Mouse (Mus musculus): Measurements from ENCODE around the gene Slc30a3. TPM values are rescaled to one million over a fixed set of nuclear protein-coding genes. Genes with fewer than 3 reads are reported as not detected.

Slc30a3 gene
- polyA plus RNA-seq, 1 experiment from 2014 or later = 48.3 TPM

- Histone ChIP-seq H3K9ac (replicated peaks; ENCODE audit: low read depth, low read length) (no peak overlapping the region), H3K4me1 (ENCODE audit: control insufficient read depth, insufficient read depth, low read length) (peaks cover 13% of the 10 kb centered on the region), H3K4me3 (ENCODE audit: low read depth, low read length) (peak overlapping the region; percentile 16; the same call in 1 of the 2 replicates), H3K27ac (ENCODE audit: low read depth, low read length) (no peak overlapping the region), H3K27me3 (ENCODE audit: control insufficient read depth, insufficient read depth, low read length) (peaks cover 49% of the 10 kb centered on the region), H3K36me3 (ENCODE audit: control insufficient read depth, insufficient read depth, low read length) (no peaks in the 10 kb centered on the region), H3K4me2 (ENCODE audit: low read depth, low read length) (peak overlapping the region; percentile 35), H3K9me3 (ENCODE audit: control insufficient read depth, low read length) (no peaks in the 10 kb centered on the region)
- WGBS = under 1% methylated on average over 59 of the region's 59 CpGs
- ATAC-seq (ENCODE audit: low read depth) = no peak
These were observed 13.0 kb downstream of the Slc30a3 start for GRCm38 (mm10) chr5:31094799-31095691.

DNA sequence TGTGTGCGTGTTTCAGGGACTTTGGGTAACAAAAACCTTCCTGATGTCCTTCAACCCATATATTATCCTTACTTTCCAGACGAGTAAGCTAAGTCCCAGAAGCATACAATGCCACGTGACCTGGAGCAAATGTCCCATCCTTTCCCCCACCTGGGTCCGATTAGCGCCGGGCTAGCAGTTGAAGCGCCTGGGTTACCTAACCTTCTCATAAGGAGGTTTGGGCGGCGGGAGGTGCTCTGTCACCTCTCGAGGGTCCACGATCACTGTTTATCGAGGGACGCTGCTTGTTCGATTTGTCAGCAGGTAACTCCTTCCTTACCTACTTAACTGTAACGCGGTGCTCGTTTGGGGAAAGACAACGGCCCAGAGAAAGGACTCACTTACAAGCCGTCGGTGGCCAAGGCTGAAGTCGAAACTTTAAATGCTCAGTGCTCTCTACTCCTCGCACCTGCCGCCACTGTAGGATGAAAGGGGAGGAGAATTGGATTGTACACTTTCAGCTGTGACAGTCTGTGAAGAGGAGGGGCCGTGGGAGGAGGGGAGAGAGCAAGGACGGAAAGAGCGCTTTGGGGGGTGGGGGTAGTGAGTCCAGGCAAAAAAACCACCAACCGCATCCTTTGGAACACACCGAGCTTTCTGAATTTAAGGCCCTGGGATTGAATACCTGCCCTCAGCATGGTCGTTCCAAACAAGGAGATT is 13.8 kb downstream of the Slc30a3 start:
- Histone ChIP-seq H3K27ac (ENCODE audit: low read depth, low read length) (no peak overlapping the region), H3K4me1 (ENCODE audit: control insufficient read depth, insufficient read depth, low read length) (peaks cover 13% of the 10 kb centered on the region), H3K4me3 (ENCODE audit: low read depth, low read length) (no peak overlapping the region), H3K9ac (replicated peaks; ENCODE audit: low read depth, low read length) (no peak overlapping the region), H3K9me3 (ENCODE audit: control insufficient read depth, low read length) (no peaks in the 10 kb centered on the region), H3K36me3 (ENCODE audit: control insufficient read depth, insufficient read depth, low read length) (no peaks in the 10 kb centered on the region), H3K27me3 (ENCODE audit: control insufficient read depth, insufficient read depth, low read length) (peaks cover 50% of the 10 kb centered on the region), H3K4me2 (ENCODE audit: low read depth, low read length) (peak overlapping the region; percentile 52; the same call in 1 of the 2 replicates)
- no peak for ATAC-seq (ENCODE audit: low read depth)
- 2% methylated on average over 29 of the region's 29 CpGs for WGBS

DNA sequence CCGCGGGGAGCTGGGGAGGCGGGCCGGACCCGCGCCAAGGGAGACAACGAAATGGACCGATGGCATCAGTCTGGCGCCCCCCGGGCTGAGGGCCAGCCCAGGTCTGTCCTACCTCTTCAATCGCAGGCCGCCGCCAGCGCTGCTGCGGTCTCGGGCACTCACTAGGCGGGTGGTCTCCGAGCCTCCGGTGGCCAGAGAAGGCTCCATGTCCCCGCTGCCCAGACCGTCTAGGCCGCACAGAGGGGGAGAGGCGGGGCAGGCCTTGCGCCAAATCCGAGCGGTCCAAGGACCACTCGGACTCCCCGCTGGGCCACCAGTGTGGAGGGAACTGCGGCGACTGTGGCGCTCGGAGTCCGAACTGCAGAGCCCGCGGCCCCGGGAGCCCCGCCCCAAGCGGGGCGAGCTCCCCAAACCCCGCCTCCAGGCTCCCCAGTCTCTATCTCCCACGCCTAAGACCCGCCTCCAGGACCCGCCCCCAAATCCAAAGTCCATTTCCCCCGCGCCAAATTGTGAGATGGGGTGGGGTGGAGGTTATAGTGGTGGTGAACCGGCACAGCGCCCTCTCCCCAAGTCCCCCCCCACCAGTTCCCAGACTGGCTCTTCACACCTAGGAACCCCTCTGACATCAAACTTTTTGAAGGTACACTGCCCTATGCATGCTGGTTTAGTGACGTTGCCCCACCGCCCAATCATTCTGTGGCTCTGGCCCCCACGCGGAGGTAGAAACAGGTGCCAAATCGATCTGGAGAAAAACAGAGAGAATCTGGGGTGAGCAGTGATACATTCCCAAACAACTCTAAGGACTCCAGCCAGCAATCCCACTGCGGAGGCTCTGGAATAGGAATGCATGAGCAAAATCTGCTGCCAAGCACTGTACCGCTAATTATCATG is 14.6 kb downstream of the Slc30a3 start:
- H3K4me3 ChIP-seq (ENCODE audit: low read depth, low read length) = peak overlapping the region; percentile 57
- no peaks in the 10 kb centered on the region for H3K36me3 ChIP-seq (ENCODE audit: control insufficient read depth, insufficient read depth, low read length)
- H3K4me2 ChIP-seq (ENCODE audit: low read depth, low read length) = peak overlapping the region; percentile 52
- H3K27ac ChIP-seq (ENCODE audit: low read depth, low read length) = peak overlapping the region; percentile 44; the same call in 1 of the 2 replicates
- H3K4me1 ChIP-seq (ENCODE audit: control insufficient read depth, insufficient read depth, low read length) = peaks cover 13% of the 10 kb centered on the region
- no peaks in the 10 kb centered on the region for H3K9me3 ChIP-seq (ENCODE audit: control insufficient read depth, low read length)
- peak; percentile 35 for ATAC-seq (ENCODE audit: low read depth)
- under 1% methylated on average over 44 of the region's 54 CpGs for whole genome bisulfite sequencing
- H3K27me3 ChIP-seq (ENCODE audit: control insufficient read depth, insufficient read depth, low read length) = peaks cover 50% of the 10 kb centered on the region
- H3K9ac ChIP-seq (replicated peaks; ENCODE audit: low read depth, low read length) = peak overlapping the region; percentile 70

DNA sequence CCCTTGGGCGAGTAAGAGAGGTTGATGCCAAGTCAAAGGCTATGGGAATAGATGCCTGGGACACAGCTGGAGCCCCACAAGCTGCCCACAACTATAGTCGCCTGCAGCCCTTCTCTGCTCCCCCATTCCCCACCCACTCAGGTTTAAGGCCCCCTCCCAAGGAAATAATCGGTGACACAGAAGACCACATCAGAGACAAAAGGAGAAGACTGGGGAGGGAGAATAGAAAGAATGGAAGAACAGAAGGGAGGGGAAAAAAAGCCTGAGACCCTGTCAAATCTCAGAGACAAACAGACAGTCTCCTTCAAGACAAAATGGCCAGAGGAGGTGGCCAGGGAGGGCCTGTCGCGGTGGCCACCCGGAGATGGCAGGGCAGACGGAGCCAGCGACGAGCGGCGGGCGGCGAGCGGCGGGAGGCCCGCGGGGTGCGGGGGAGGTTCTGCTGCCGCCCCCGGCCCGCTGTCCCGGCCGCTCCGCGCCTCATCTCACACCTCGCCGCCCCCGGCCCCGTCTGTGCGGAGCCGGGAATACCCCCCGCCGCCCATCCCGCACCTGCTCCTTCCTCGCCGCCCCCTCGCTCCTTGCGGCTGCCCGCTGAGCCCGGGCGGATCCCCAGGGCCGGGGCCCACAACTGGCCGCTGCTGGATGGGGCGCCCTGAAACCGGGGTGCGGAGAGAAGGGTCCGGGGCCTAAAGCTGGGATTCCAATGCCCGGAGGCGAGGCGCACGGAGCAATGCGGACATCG is 15.6 kb downstream of the Slc30a3 start:
- WGBS = under 1% methylated on average over 36 of the region's 53 CpGs
- Histone ChIP-seq H3K4me2 (ENCODE audit: low read depth, low read length) (peak overlapping the region; percentile 52), H3K36me3 (ENCODE audit: control insufficient read depth, insufficient read depth, low read length) (no peaks in the 10 kb centered on the region), H3K4me3 (ENCODE audit: low read depth, low read length) (peak overlapping the region; percentile 57), H3K27me3 (ENCODE audit: control insufficient read depth, insufficient read depth, low read length) (peaks cover 50% of the 10 kb centered on the region), H3K4me1 (ENCODE audit: control insufficient read depth, insufficient read depth, low read length) (peaks cover 13% of the 10 kb centered on the region), H3K9ac (replicated peaks; ENCODE audit: low read depth, low read length) (peak overlapping the region; percentile 70), H3K9me3 (ENCODE audit: control insufficient read depth, low read length) (no peaks in the 10 kb centered on the region), H3K27ac (ENCODE audit: low read depth, low read length) (peak overlapping the region; percentile 45)
- no peak; the same call in 1 of the 2 replicates for ATAC-seq (ENCODE audit: low read depth)

DNA sequence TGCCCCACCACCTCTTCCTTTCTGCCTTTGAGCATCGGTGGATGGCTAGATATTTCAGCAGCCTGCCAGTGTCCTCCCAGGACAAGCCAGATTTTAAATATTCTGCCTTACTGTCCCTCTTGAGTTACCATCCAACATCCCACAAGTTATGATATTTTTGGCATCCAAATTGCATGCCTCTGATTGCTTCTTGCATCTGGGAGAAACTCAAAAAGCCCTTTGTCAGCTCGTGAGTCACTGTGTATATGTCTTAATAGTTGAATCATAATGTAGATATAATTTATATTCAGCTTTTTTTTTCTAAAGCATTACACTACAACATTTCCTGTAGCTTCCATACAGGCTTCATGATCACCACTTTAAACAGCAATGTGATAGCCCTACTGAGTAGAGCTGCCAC is 20.9 kb downstream of the Slc30a3 start:
- Histone ChIP-seq H3K27ac (ENCODE audit: low read depth, low read length) (no peak overlapping the region), H3K9ac (replicated peaks; ENCODE audit: low read depth, low read length) (no peak overlapping the region)
- 78% methylated on average over 2 of the region's 2 CpGs for WGBS

DNA sequence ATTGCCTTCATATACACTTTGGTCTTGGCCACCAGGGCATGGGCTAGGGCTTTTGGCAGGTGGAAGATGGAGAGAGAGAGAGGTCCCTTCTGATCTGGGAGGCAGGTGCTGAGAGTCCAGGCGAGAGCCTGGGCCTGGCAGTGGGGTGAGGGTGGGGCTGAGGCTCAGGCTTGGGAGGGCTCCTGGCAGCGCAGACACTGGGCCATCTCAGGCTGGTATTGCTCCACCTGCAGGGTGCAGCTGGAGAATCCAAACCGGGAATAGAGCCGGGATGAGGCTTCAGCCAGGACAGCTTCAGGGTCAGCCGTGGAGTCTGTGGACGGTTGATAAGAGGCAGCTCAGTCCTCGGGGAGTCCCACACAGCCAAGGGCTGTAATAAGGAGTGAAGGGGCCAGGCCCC is 21.4 kb downstream of the Slc30a3 start:
- Histone ChIP-seq H3K27ac (ENCODE audit: low read depth, low read length) (no peak overlapping the region), H3K9ac (replicated peaks; ENCODE audit: low read depth, low read length) (no peak overlapping the region), H3K4me1 (ENCODE audit: control insufficient read depth, insufficient read depth, low read length) (no peaks in the 10 kb centered on the region), H3K36me3 (ENCODE audit: control insufficient read depth, insufficient read depth, low read length) (no peaks in the 10 kb centered on the region), H3K27me3 (ENCODE audit: control insufficient read depth, insufficient read depth, low read length) (peaks cover 11% of the 10 kb centered on the region), H3K9me3 (ENCODE audit: control insufficient read depth, low read length) (no peaks in the 10 kb centered on the region), H3K4me3 (ENCODE audit: low read depth, low read length) (no peak overlapping the region), H3K4me2 (ENCODE audit: low read depth, low read length) (no peak overlapping the region)
- WGBS = 30% methylated on average over 7 of the region's 7 CpGs
- ATAC-seq (ENCODE audit: low read depth) = no peak

More for the DNA sequence above, 20.9 kb downstream of the Slc30a3 start:
- H3K27me3 ChIP-seq (ENCODE audit: control insufficient read depth, insufficient read depth, low read length) = peaks cover 17% of the 10 kb centered on the region
- H3K9me3 ChIP-seq (ENCODE audit: control insufficient read depth, low read length) = no peaks in the 10 kb centered on the region
- no peak overlapping the region for H3K4me3 ChIP-seq (ENCODE audit: low read depth, low read length)
- ATAC-seq (ENCODE audit: low read depth) = no peak
- H3K36me3 ChIP-seq (ENCODE audit: control insufficient read depth, insufficient read depth, low read length) = no peaks in the 10 kb centered on the region
- no peak overlapping the region for H3K4me2 ChIP-seq (ENCODE audit: low read depth, low read length)
- H3K4me1 ChIP-seq (ENCODE audit: control insufficient read depth, insufficient read depth, low read length) = no peaks in the 10 kb centered on the region

DNA sequence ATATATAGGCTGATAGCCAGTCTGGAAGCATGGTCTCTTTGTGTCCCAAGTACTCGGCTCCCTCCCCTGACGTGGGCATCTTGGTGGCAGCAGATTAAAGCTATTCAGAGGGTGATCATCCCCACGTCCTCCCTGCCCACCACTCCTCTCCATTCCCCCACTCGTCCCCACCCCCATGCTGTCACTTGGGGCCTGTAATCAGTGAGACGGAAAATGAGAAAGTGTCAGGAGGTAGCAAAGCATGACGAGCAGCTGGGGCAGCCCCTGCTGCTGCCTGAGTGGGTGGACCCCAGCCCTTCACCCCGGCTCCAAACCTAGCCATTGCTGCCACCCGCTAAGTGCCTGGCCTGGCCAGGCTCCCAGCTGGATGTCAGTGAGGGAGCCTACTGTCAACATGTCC is 24.1 kb downstream of the Slc30a3 start:
- Histone ChIP-seq H3K4me3 (ENCODE audit: low read depth, low read length) (no peak overlapping the region), H3K9ac (replicated peaks; ENCODE audit: low read depth, low read length) (no peak overlapping the region), H3K4me2 (ENCODE audit: low read depth, low read length) (no peak overlapping the region), H3K27ac (ENCODE audit: low read depth, low read length) (no peak overlapping the region), H3K9me3 (ENCODE audit: control insufficient read depth, low read length) (no peaks in the 10 kb centered on the region), H3K4me1 (ENCODE audit: control insufficient read depth, insufficient read depth, low read length) (no peaks in the 10 kb centered on the region), H3K27me3 (ENCODE audit: control insufficient read depth, insufficient read depth, low read length) (no peaks in the 10 kb centered on the region), H3K36me3 (ENCODE audit: control insufficient read depth, insufficient read depth, low read length) (no peaks in the 10 kb centered on the region)
- ATAC-seq (ENCODE audit: low read depth) = peak; percentile 63
- 5% methylated on average over 8 of the region's 8 CpGs for WGBS
